Mouse (Mus musculus): ENCODE data around the gene Skiv2l. TPM values are rescaled to one million over a fixed set of nuclear protein-coding genes. Genes with fewer than 3 reads are reported as not detected.
A peak's percentile ranks its signal among the peaks of the same experiment; 100 is the strongest.
"Not testable (repeated sequence)": the region's sequence is repeated elsewhere in the genome, so short reads cannot be mapped to it uniquely, and the experiment has no call there.

The Skiv2l gene
- polyA plus RNA-seq, 1 experiment, result 15.1 TPM

- H3K4me3 ChIP-seq (ENCODE audit: insufficient read depth, low read depth, low read length), result no peak overlapping the region
- no peak overlapping the region for H3K27ac ChIP-seq (replicated peaks; ENCODE audit: low read depth, low read length)
Measured at GRCm38 (mm10) chr17:34853511-34853910, 3.5 kb upstream of the Skiv2l start.

GRCm38 (mm10) chr17:34850517-34851125 is 611 bp upstream of the Skiv2l start:
- Histone ChIP-seq H3K27ac (replicated peaks; ENCODE audit: low read depth, low read length) (0 out of 2 replicates have a peak overlapping the region, but pooled peaks have one; percentile 13), H3K4me3 (ENCODE audit: insufficient read depth, low read depth, low read length) (peak overlapping the region; percentile 78), H3K4me1 (ENCODE audit: control insufficient read depth, insufficient read depth, insufficient read length, low read length) (peaks cover 7% of the 10 kb centered on the region; the same call in 1 of the 2 replicates)

More at GRCm38 (mm10) chr17:34853511-34853910, 3.5 kb upstream of the Skiv2l start:
- peaks cover 7% of the 10 kb centered on the region; the same call in 1 of the 2 replicates for H3K4me1 ChIP-seq (ENCODE audit: control insufficient read depth, insufficient read depth, insufficient read length, low read length)

- H3K27ac ChIP-seq (replicated peaks; ENCODE audit: low read depth, low read length), result no peak overlapping the region
- H3K4me1 ChIP-seq (ENCODE audit: control insufficient read depth, insufficient read depth, insufficient read length, low read length), result peaks cover 7% of the 10 kb centered on the region; the same call in 1 of the 2 replicates
- H3K4me3 ChIP-seq (ENCODE audit: insufficient read depth, low read depth, low read length), result no peak overlapping the region
Measured at GRCm38 (mm10) chr17:34847615-34848014, 2.4 kb downstream of the Skiv2l start.

GRCm38 (mm10) chr17:34847192-34847591 is 2.8 kb downstream of the Skiv2l start:
- no peak overlapping the region for H3K4me3 ChIP-seq (ENCODE audit: insufficient read depth, low read depth, low read length)
- peaks cover 7% of the 10 kb centered on the region; the same call in 1 of the 2 replicates for H3K4me1 ChIP-seq (ENCODE audit: control insufficient read depth, insufficient read depth, insufficient read length, low read length)
- H3K27ac ChIP-seq (replicated peaks; ENCODE audit: low read depth, low read length), result no peak overlapping the region

- 0 out of 2 replicates have a peak, but pooled peaks cover 4% of the 10 kb centered on the region for H3K4me1 ChIP-seq (ENCODE audit: control insufficient read depth, insufficient read depth, insufficient read length, low read length)
- no peak overlapping the region for H3K27ac ChIP-seq (replicated peaks; ENCODE audit: low read depth, low read length)
- no peak overlapping the region for H3K4me3 ChIP-seq (ENCODE audit: insufficient read depth, low read depth, low read length)
Measured at GRCm38 (mm10) chr17:34844884-34845283, 5.1 kb downstream of the Skiv2l start.

- Histone ChIP-seq H3K4me3 (ENCODE audit: insufficient read depth, low read depth, low read length) (no peak overlapping the region), H3K27ac (replicated peaks; ENCODE audit: low read depth, low read length) (no peak overlapping the region), H3K4me1 (ENCODE audit: control insufficient read depth, insufficient read depth, insufficient read length, low read length) (0 out of 2 replicates have a peak, but pooled peaks cover 3% of the 10 kb centered on the region)
Measured at GRCm38 (mm10) chr17:34840736-34841307, 9.2 kb downstream of the Skiv2l start.

GRCm38 (mm10) chr17:34838785-34839184 is 11.2 kb downstream of the Skiv2l start:
- 0 out of 2 replicates have a peak, but pooled peaks cover 4% of the 10 kb centered on the region for H3K4me1 ChIP-seq (ENCODE audit: control insufficient read depth, insufficient read depth, insufficient read length, low read length)
- no peak overlapping the region for H3K4me3 ChIP-seq (ENCODE audit: insufficient read depth, low read depth, low read length)
- H3K27ac ChIP-seq (replicated peaks; ENCODE audit: low read depth, low read length), result no peak overlapping the region

GRCm38 (mm10) chr17:34837464-34838324 is 12.3 kb downstream of the Skiv2l start:
- H3K27ac ChIP-seq (replicated peaks; ENCODE audit: low read depth, low read length), result peak overlapping the region; percentile 39
- 0 out of 2 replicates have a peak, but pooled peaks cover 4% of the 10 kb centered on the region for H3K4me1 ChIP-seq (ENCODE audit: control insufficient read depth, insufficient read depth, insufficient read length, low read length)
- peak overlapping the region; percentile 83 for H3K4me3 ChIP-seq (ENCODE audit: insufficient read depth, low read depth, low read length)

GRCm38 (mm10) chr17:34836856-34837221 is 13.2 kb downstream of the Skiv2l start, which contains the start of the genes Stk19 and Dxo:
TSS of gene Stk19 (minus strand) at chr17:34836945.
TSS of gene Dxo (plus strand) at chr17:34837019.
- Histone ChIP-seq H3K4me3 (ENCODE audit: insufficient read depth, low read depth, low read length) (peak within 1 kb of the TSS; percentile 83), H3K4me1 (ENCODE audit: control insufficient read depth, insufficient read depth, insufficient read length, low read length) (0 out of 2 replicates have a peak, but pooled peaks cover 4% of the 10 kb centered on the region), H3K27ac (replicated peaks; ENCODE audit: low read depth, low read length) (peak within 1 kb of the TSS; percentile 39)

GRCm38 (mm10) chr17:34836155-34836855 is 13.7 kb downstream of the Skiv2l start:
- H3K4me3 ChIP-seq (ENCODE audit: insufficient read depth, low read depth, low read length), result peak overlapping the region; percentile 83
- 0 out of 2 replicates have a peak, but pooled peaks cover 4% of the 10 kb centered on the region for H3K4me1 ChIP-seq (ENCODE audit: control insufficient read depth, insufficient read depth, insufficient read length, low read length)

GRCm38 (mm10) chr17:34830776-34831175 is 19.2 kb downstream of the Skiv2l start:
- not testable (repeated sequence) for H3K27ac ChIP-seq (replicated peaks; ENCODE audit: low read depth, low read length); H3K4me1 ChIP-seq (ENCODE audit: control insufficient read depth, insufficient read depth, insufficient read length, low read length); H3K4me3 ChIP-seq (ENCODE audit: insufficient read depth, low read depth, low read length)

More at GRCm38 (mm10) chr17:34836155-34836855, 13.7 kb downstream of the Skiv2l start:
- H3K27ac ChIP-seq (replicated peaks; ENCODE audit: low read depth, low read length), result 0 out of 2 replicates have a peak overlapping the region, but pooled peaks have one; percentile 32

GRCm38 (mm10) chr17:34814818-34815370 is 35.1 kb downstream of the Skiv2l start:
- Histone ChIP-seq H3K4me3 (ENCODE audit: insufficient read depth, low read depth, low read length) (no peak overlapping the region), H3K27ac (replicated peaks; ENCODE audit: low read depth, low read length) (no peak overlapping the region), H3K4me1 (ENCODE audit: control insufficient read depth, insufficient read depth, insufficient read length, low read length) (no peaks in the 10 kb centered on the region)

- H3K4me1 ChIP-seq (ENCODE audit: control insufficient read depth, insufficient read depth, insufficient read length, low read length); H3K27ac ChIP-seq (replicated peaks; ENCODE audit: low read depth, low read length); H3K4me3 ChIP-seq (ENCODE audit: insufficient read depth, low read depth, low read length): not testable (repeated sequence)
Measured at GRCm38 (mm10) chr17:34813747-34814146, 36.3 kb downstream of the Skiv2l start.

GRCm38 (mm10) chr17:34811275-34811674 is 38.7 kb downstream of the Skiv2l start:
- H3K4me1 ChIP-seq (ENCODE audit: control insufficient read depth, insufficient read depth, insufficient read length, low read length), result no peaks in the 10 kb centered on the region
- no peak overlapping the region for H3K27ac ChIP-seq (replicated peaks; ENCODE audit: low read depth, low read length)
- H3K4me3 ChIP-seq (ENCODE audit: insufficient read depth, low read depth, low read length), result no peak overlapping the region
